Mouse (Mus musculus) heart, embryonic 10.5 days (tissue): ENCODE data around the gene Gpx3. TPM values are rescaled to one million over a fixed set of nuclear protein-coding genes. Genes with fewer than 3 reads are reported as not detected.

Experiments used
- DNase-seq: peaks from one replicate; pipeline ENCODE4 v3.0.0-alpha.2; 2017; ENCODE audit warnings: low spot score
- H3K27ac ChIP-seq: fragments of 300-500 bp; sonication (generic); 2 replicates; pipeline ENCODE4 v1.5.1; 2016; ENCODE audit warnings: mild to moderate bottlenecking
- H3K27me3 ChIP-seq: fragments of 300-500 bp; sonication (generic); 2 replicates; pipeline ENCODE4 v1.6.1; 2016; ENCODE audit warnings: mild to moderate bottlenecking; ENCODE audit not compliant: poor library complexity, insufficient read depth, severe bottlenecking
- H3K36me3 ChIP-seq: fragments of 300-500 bp; sonication (generic); 2 replicates; pipeline ENCODE4 v1.6.1; 2016; ENCODE audit warnings: mild to moderate bottlenecking, moderate library complexity
- H3K4me1 ChIP-seq: fragments of 300-500 bp; sonication (generic); 2 replicates; pipeline ENCODE4 v1.6.1; 2016; ENCODE audit warnings: mild to moderate bottlenecking
- H3K4me3 ChIP-seq: fragments of 300-500 bp; sonication (generic); 2 replicates; pipeline ENCODE4 v1.5.1; 2016; ENCODE audit warnings: mild to moderate bottlenecking, moderate library complexity
- H3K9me3 ChIP-seq: fragments of 300-500 bp; sonication (generic); 2 replicates; pipeline ENCODE4 v1.6.1; 2016; ENCODE audit warnings: mild to moderate bottlenecking, moderate library complexity
- WGBS: fragments of 180-500 bp; shearing (Covaris S2); methylation state at CpG from one replicate; pipeline ENCODE4 v1.1.7; 2016; 5-methylcytosine and 5-hydroxymethylcytosine counted together
- polyA plus RNA-seq: library from polyadenylated mRNA; unstranded; fragments of >200 nt; fragmentation: Nextera tagmentation; extraction: Ambion mirVana; gene quantifications from 2 replicates; pipeline ENCODE4 v1.2.1, GENCODE M21; 2016

The Gpx3 gene
- polyA plus RNA-seq, 1 experiment from 2014 or later: 1,153 TPM

DNA sequence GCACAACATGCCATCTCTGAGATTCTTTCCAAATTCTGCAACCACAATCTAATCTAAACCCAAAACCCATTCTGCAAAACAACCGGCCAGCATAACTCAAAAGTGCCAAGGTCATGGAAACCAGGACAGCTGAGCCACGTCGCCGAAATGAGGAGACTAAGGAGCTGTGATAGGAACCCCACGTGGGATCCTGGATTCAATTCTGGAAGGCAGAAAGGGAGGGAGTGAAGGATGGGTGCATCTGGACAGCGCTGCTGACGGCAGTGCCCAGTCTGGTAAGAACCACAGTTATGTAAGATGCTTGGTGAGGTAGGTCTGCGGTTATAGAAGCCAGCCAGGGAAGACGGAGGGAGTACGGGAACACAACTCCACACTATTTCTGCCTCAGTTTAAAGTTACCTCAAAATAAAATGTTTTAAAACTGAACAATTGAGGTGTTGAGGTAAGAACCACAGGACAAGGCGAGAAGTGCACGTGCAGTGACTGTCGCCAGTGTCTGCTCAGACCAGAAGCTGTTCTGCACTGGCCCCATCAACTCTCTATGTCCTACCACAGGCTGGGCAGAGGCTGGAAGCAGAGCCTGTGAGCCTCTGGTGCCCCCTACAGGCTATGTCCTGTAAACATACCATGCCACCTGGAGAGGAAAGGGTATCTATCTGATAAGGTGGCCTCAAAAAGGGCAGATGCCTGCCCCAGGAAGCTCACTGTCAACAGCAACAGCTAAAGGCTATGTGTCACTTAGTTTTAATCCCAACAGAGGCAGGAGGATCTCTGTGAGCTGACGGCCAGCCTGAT, 25.3 kb downstream of the Gpx3 start:
- WGBS: 64% methylated on average over 14 of the region's 14 CpGs
- no peaks in the 10 kb centered on the region for H3K27me3 ChIP-seq
- H3K4me1 ChIP-seq: peaks cover 35% of the 10 kb centered on the region
- H3K4me3 ChIP-seq: no peak overlapping the region
- H3K9me3 ChIP-seq: no peaks in the 10 kb centered on the region
- H3K36me3 ChIP-seq: peaks cover 86% of the 10 kb centered on the region
- no peak for DNase-seq
- peak overlapping the region; percentile 66; the same call in 1 of the 2 replicates for H3K27ac ChIP-seq

GRCm38 (mm10) chr11:54928219-54928618, 26.0 kb downstream of the Gpx3 start:
- H3K36me3 ChIP-seq: peaks cover 84% of the 10 kb centered on the region
- H3K27me3 ChIP-seq: no peaks in the 10 kb centered on the region

GRCm38 (mm10) chr11:54928886-54929285, 26.6 kb downstream of the Gpx3 start:
- H3K27me3 ChIP-seq: no peaks in the 10 kb centered on the region
- no peak for DNase-seq
- H3K36me3 ChIP-seq: peaks cover 85% of the 10 kb centered on the region
- H3K27ac ChIP-seq: peak overlapping the region; percentile 19; the same call in 1 of the 2 replicates
- no peak overlapping the region for H3K4me3 ChIP-seq
- peaks cover 28% of the 10 kb centered on the region for H3K4me1 ChIP-seq
- H3K9me3 ChIP-seq: no peaks in the 10 kb centered on the region
- 76% methylated on average over 7 of the region's 7 CpGs for WGBS

More at GRCm38 (mm10) chr11:54928219-54928618, 26.0 kb downstream of the Gpx3 start:
- Histone ChIP-seq H3K27ac (0 out of 2 replicates have a peak overlapping the region, but pooled peaks have one; percentile 22), H3K4me3 (no peak overlapping the region), H3K9me3 (no peaks in the 10 kb centered on the region), H3K4me1 (peaks cover 31% of the 10 kb centered on the region)
- WGBS: 77% methylated on average over 3 of the region's 3 CpGs
- DNase-seq: no peak

GRCm38 (mm10) chr11:54929290-54929689, 27.0 kb downstream of the Gpx3 start:
- peaks cover 25% of the 10 kb centered on the region for H3K4me1 ChIP-seq
- no peaks in the 10 kb centered on the region for H3K27me3 ChIP-seq
- no peak for DNase-seq
- WGBS: 75% methylated on average over 6 of the region's 6 CpGs
- H3K4me3 ChIP-seq: no peak overlapping the region
- no peaks in the 10 kb centered on the region for H3K9me3 ChIP-seq
- peaks cover 85% of the 10 kb centered on the region for H3K36me3 ChIP-seq
- no peak overlapping the region; the same call in 1 of the 2 replicates for H3K27ac ChIP-seq

DNA sequence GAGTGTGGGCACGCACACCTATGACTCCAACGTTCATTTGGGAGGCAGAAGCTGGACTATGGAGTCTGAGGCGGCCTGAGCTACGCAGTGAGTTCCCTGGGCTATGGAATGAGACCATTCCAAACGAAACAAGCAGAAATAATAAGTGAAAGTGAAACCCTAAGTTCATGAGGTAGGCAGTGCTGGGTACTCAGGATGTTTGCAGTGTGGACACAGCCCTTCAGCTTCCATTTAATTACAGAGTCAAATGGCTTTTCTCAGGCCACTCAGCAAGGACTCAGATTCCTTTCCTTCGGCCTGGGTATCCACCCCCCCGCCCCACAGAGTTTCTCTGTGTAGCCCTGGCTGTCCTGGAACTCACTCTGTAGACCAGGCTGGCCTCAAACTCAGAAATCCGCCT, 27.5 kb downstream of the Gpx3 start:
- 88% methylated on average over 8 of the region's 8 CpGs for WGBS
- peaks cover 88% of the 10 kb centered on the region for H3K36me3 ChIP-seq

DNA sequence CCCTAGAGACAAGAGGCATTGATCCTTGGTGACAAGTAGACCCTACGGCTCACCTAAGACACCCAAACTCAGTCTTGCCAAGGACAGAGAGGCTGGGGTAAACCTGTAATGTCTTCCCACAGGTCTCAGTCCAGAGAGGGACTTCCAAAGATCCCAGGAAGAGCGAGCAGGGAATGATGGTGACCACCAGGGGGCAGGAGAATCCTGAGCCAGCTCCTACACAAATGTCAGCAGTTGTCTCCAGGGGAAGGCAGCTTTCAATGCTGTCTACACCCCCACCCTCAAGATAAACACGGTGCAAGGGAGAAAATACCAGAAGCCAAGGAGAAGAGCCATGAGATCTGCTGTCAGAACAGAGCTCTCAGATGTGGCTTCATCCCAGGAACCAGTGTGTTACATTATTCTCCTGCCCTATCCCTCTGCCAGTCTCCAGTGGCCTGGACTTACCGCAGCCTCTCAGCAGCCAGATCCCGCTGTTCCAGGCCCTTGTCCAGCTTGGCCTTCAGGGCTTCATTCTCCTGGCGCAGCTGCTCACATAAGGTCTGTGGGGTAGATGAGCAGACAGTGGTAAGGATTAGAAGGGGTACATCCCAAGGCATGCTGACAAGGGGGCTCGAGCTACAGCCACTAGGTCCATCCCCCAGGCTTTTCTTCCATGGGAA, 28.2 kb downstream of the Gpx3 start:
- 67% methylated on average over 7 of the region's 7 CpGs for WGBS
- peaks cover 89% of the 10 kb centered on the region for H3K36me3 ChIP-seq

More for the DNA sequence above, 27.5 kb downstream of the Gpx3 start:
- no peak for DNase-seq
- Histone ChIP-seq H3K4me3 (no peak overlapping the region), H3K9me3 (no peaks in the 10 kb centered on the region), H3K4me1 (peaks cover 23% of the 10 kb centered on the region), H3K27me3 (no peaks in the 10 kb centered on the region), H3K27ac (no peak overlapping the region; the same call in 1 of the 2 replicates)

GRCm38 (mm10) chr11:54931405-54932093, 29.3 kb downstream of the Gpx3 start:
- H3K4me3 ChIP-seq: no peak overlapping the region
- H3K27me3 ChIP-seq: no peaks in the 10 kb centered on the region
- DNase-seq: no peak

More for the DNA sequence above, 28.2 kb downstream of the Gpx3 start:
- no peak for DNase-seq
- Histone ChIP-seq H3K4me3 (no peak overlapping the region), H3K9me3 (no peaks in the 10 kb centered on the region), H3K4me1 (peaks cover 29% of the 10 kb centered on the region), H3K27me3 (no peaks in the 10 kb centered on the region), H3K27ac (peak overlapping the region; percentile 26; the same call in 1 of the 2 replicates)

DNA sequence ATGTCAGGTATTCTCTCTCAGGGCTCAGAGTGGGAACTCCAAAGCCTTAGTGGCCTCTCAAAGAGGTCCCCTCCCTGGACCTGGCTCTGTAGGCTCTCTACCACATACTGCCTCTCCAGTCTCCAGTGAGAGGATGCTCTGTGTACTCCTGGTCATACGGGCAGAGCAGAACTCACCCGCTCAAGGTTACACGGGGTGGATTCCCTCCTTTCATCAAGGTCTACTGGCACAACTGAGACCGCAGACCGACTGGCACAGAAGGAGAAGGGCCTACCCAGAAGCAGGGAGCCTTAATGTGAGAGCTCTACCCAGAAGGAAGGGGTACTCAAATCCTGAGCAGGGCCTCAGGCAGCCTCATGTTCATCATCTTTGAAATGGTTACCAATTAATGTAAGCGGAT, 30.3 kb downstream of the Gpx3 start:
- no peaks in the 10 kb centered on the region for H3K27me3 ChIP-seq
- H3K4me1 ChIP-seq: peaks cover 36% of the 10 kb centered on the region
- no peak overlapping the region for H3K4me3 ChIP-seq
- no peak overlapping the region for H3K27ac ChIP-seq
- no peaks in the 10 kb centered on the region for H3K9me3 ChIP-seq
- WGBS: 89% methylated on average over 6 of the region's 6 CpGs
- peaks cover 85% of the 10 kb centered on the region for H3K36me3 ChIP-seq
- DNase-seq: no peak

More at GRCm38 (mm10) chr11:54931405-54932093, 29.3 kb downstream of the Gpx3 start:
- WGBS: 60% methylated on average over 5 of the region's 5 CpGs
- Histone ChIP-seq H3K27ac (no peak overlapping the region), H3K36me3 (peaks cover 86% of the 10 kb centered on the region), H3K9me3 (no peaks in the 10 kb centered on the region), H3K4me1 (peaks cover 38% of the 10 kb centered on the region)

DNA sequence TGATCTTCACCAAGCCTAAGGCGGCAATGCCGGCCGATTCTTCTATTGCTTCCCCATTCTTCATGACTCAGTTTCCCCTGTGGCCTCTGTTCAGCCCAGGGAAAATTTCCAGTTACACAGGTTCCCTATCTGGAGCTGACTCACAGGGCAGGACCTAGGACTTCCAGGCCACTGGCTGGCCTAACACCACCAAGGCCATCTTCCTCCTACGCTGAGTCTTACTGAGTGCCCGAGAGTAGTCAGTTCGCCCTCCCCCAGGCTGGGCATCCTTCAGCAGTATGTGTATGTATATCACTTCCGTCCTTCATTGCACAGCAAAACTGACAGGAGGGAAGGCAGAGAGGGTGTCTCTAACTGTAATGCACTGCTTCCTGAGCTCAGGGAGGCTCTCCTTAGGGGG, 31.9 kb downstream of the Gpx3 start:
- Histone ChIP-seq H3K4me1 (peaks cover 36% of the 10 kb centered on the region), H3K36me3 (peaks cover 83% of the 10 kb centered on the region), H3K27me3 (no peaks in the 10 kb centered on the region), H3K27ac (no peak overlapping the region), H3K9me3 (no peaks in the 10 kb centered on the region), H3K4me3 (no peak overlapping the region)
- WGBS: 93% methylated on average over 7 of the region's 7 CpGs
- no peak for DNase-seq

- Histone ChIP-seq H3K9me3 (no peaks in the 10 kb centered on the region), H3K27ac (peak overlapping the region; percentile 56; the same call in 1 of the 2 replicates), H3K27me3 (no peaks in the 10 kb centered on the region), H3K4me1 (peaks cover 48% of the 10 kb centered on the region), H3K36me3 (peaks cover 73% of the 10 kb centered on the region), H3K4me3 (no peak overlapping the region)
- no peak for DNase-seq
- 25% methylated on average over 12 of the region's 12 CpGs for WGBS
Measured at GRCm38 (mm10) chr11:54936035-54936770, 34.0 kb downstream of the Gpx3 start.

- Histone ChIP-seq H3K4me3 (no peak overlapping the region), H3K36me3 (peaks cover 68% of the 10 kb centered on the region)
Measured at GRCm38 (mm10) chr11:54936771-54937140, 34.5 kb downstream of the Gpx3 start.

GRCm38 (mm10) chr11:54939501-54939900, 37.2 kb downstream of the Gpx3 start:
- Histone ChIP-seq H3K4me1 (peaks cover 59% of the 10 kb centered on the region), H3K4me3 (no peak overlapping the region), H3K9me3 (no peaks in the 10 kb centered on the region), H3K36me3 (peaks cover 42% of the 10 kb centered on the region), H3K27me3 (no peaks in the 10 kb centered on the region), H3K27ac (peak overlapping the region; percentile 24; the same call in 1 of the 2 replicates)
- 78% methylated on average over 8 of the region's 8 CpGs for WGBS
- no peak for DNase-seq

More at GRCm38 (mm10) chr11:54936771-54937140, 34.5 kb downstream of the Gpx3 start:
- Histone ChIP-seq H3K27me3 (no peaks in the 10 kb centered on the region), H3K9me3 (no peaks in the 10 kb centered on the region), H3K27ac (no peak overlapping the region), H3K4me1 (peaks cover 50% of the 10 kb centered on the region)
- 90% methylated on average over 2 of the region's 3 CpGs for WGBS
- no peak for DNase-seq
